Mouse (Mus musculus) bone marrow, adult 2 months (tissue): ENCODE measurements around the gene Olfr705.

Experiments used
- CTCF ChIP-seq: fragments of 200-500 bp; IDR thresholded peaks from 2 replicates; pipeline ENCODE4 v1.5.1; 2011; ENCODE audit warnings: low read length, control low read depth; ENCODE audit not compliant: control insufficient read depth, insufficient read depth
- POLR2A ChIP-seq: fragments of 200-500 bp; IDR thresholded peaks from 2 replicates; pipeline ENCODE4 v1.6.1; 2011; ENCODE audit warnings: low read depth, mild to moderate bottlenecking, control low read depth, low read length, borderline replicate concordance; ENCODE audit not compliant: control insufficient read depth

DNA sequence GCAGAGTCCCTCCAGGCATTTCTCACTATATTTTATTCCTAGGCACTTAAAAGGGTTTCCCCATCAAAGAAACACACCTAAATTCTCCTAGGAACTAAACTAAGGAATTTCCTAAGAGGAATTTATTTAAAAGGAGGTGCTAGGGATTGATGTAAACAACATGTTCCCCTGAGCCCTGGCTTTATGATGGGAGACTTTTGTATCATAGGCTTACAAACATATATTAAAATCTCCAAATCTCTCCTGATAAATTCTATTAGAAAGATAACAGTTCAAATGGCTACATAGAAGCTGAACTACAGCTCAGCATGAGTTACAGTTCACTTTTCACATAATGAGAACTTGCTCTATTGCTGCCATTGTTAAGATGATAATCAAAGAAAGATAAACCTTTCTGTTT is 42.9 kb downstream of the Olfr705 start, which contains the start of gene Olfr702:
- TF ChIP-seq CTCF (no peak), POLR2A (no peak)
